Mouse (Mus musculus): ENCODE results near the gene Xpr1.
"Not testable (repeated sequence)": the region's sequence is repeated elsewhere in the genome, so short reads cannot be mapped to it uniquely, and the experiment has no call there.

Gene Xpr1

DNA sequence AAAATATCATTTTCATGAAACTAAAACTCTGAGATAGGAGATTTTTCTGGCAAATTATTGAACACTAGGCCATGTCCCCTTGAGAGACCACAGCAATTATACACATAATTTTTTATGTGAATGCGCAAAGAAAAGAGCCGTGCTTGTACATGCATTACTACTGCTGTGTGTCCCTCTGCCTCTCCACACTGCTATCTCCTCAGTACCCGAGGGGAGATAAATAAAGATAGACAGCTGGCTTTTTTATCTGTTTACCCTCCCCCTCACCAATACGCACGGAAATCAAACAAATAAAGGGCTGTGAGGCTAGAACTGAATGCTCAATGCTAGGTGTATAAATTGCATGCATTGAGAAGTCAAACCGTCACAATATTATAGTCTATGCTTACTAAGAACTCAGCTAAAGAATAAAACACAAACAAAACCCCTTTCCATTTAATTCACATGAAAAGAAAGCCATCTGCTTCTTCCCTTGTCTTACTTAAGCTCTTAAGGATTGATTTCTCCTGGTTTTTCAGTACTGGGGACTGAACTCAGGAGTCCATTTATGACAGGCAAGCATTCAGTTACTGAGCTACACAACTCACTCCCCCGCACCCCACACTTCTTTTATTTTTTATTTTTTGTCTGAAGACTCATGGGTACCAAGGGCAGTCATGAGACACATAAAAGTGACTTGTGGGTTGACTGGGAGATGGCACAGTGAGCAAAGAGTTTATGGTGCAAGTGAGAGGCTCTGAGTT is 97.0 kb downstream of the Xpr1 start:
- no peak for DNase-seq

DNA sequence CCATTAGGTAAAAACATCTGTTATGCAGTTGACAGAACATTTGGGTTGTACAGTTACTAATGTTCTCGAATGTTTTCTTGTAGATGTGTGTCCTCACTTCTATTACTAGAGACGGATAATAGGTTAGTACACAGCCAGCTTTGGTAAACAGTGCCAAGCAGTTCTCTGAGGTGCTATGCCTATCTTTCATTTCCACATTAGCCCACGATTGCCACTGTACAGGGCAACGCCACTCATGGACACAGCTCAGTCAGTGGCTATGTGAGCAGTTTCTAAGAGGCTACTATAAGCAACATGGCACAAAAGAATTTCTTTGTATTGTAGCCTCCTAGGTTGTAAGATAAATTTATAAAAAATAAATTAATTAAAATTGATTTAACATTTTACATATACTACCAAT is 97.7 kb downstream of the Xpr1 start:
- DNase-seq: no peak

DNA sequence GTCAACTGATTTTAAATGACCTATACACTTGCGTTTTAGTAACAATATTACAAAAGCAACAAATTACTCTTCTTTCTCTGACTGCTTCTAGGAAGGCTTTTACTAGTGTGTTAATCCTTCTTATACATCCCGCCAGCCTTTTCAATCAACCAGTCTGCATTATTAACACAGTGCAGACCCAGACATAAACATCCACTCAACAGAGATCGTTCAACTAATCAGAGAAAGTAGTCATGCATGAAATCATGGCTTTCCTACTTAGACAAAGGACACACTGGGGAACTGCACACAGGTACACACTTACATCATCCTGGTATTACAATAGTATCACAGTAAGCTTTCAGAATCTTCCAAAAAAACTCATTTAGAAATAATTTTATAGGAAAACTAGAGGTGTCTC is 105.5 kb downstream of the Xpr1 start:
- no peak for DNase-seq

DNA sequence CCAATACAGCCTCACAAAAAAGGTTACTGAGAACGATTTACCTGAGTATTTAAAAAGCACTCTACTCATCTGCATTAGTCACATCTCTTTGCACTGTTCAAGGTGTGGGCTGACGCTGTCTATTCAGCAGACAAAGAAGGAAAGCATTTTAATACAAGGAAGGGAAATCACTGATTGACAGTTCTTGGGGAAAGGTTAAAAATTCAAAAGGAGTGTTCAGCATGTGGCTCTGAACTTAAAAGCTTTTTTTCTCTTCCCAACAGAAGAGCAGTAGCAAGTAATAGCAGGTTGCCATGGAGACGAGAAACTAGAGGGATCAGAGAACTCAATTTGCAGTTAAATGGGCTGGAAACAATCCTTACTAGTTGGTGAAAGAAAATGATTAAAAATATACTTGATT is 110.3 kb downstream of the Xpr1 start:
- no peak for DNase-seq

DNA sequence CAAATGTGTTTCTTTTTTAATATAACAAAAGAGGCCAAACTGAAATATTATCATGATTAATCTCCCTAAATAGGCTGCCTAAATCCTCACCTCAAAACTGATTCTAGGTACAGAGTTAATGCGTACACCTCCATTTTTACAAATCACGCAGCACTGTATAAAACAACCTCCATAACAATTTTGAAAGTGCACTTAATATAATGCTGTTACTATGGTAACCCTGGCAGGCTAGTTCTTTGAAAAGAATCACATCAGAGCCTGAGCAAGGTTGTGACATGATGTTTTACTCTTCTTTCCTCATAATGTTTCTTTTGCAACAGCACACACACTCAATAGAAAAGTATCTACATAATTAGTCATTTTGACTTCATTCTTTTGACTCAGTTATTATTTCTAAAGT is 113.8 kb downstream of the Xpr1 start:
- no peak for DNase-seq

DNA sequence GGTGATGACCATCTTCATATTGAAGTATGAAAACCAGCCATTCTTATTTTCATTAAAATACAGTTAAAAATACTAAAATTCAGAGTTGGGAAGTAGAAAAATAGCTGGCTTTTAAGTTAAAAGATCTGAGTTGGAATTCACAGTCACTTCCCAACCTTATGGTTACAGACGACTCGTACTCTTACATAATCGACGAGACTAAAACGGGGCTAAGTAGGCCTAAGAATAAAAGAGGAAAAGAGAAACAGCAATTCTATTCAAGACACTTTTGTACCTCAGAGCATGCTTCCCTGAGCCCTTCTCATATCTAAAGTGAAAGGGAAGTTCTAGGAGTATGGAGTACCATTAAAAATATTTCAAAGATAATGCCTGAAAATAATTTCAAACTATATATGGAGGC is 119.6 kb downstream of the Xpr1 start:
- no peak for DNase-seq

DNA sequence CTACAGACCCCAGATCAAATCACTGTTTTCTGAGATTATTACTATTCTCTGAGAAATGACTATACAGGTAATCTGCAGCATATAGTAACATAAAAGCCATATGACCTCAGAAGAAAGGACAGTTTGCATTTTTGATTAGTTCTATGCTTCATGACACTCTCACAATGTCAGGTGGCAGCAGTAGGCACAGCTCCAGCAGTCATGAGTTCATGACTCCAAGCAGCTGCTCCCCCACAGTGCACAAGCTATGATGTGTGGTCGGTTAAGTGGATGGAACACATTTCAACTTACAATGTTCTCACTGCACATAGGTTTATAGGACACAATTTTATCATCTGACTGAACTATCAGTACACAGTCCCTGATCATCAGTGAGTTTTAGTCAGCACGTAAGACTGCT is 120.0 kb downstream of the Xpr1 start:
- DNase-seq: peak in 1 of 2 experiments; percentile 18

DNA sequence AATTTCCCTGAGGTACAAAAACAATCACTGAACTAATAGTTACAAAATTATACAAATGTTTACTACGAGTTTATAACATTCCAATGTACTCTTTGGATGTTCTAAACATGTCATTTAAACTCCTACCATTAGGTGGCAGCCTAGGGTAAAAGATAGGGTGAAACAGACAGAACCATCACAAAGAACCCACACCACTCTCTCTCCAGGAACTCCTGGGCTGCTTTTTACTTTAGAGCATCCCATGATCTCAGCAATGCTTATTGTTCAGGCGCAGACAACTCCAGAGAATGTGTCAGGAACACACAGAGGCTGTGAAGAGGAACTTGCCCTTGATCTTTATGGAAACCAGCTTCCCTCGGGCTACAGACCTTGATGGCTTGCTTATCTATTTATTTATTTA is 123.8 kb downstream of the Xpr1 start:
- DNase-seq: peak; percentile 33 to 48

DNA sequence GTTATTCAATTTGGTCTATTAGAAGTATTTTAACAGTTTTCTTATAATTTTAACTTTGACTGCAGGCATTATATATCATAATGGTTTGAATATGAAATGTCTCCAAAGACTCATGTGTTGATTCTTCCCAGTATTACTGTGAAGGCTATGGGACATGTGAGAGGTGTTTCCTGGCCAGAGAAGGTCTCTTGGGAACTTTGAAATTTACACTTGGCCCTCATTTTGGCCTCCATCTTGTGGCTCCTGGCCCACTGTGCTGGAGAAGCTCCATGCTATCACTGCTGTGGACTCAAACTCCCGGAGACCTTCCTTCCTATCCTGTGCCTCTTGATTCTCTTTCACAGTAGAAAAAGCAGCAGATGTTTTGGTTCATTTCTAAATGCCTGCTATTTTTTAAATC is 127.8 kb downstream of the Xpr1 start:
- DNase-seq: no peak

DNA sequence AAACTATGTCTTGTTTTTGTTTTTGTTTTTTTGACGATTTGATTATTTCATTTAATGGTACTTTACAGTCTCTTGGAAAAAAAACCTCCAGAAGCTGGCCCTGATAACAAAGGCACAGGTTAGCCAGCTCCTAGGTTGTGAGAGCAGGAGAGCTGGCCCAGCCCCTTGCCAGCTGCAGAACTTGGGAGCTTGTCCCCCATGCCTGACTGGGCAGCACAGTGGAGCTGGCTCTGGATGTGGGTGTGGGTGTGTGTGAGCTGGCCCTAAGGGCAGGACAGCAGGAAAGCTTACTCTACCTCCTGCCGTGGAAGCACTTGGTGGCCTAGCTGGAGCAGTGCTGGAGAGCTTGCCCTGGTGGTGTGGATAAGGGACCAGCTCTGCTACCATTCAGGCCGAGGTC is 129.2 kb downstream of the Xpr1 start:
- DNase-seq: no peak

DNA sequence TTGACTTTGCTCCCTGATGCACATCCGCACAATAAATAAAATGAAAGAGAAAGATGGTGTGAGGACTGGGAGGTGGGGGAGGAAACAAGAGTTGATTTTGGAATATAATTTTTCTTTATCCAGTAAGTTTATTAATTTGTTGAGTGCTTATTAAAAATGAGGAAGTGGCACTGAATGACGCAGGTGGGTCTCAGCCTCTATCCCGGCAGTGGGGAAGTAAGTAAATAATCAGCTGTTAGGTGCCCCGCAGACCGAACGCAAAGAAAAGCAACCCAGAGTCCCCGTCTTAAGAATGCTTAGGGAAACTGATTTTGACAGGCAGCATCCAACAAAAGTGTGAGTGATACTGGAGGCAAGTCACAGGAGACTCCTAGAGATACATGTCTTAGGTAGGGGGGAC is 133.4 kb downstream of the Xpr1 start:
- DNase-seq: no peak

DNA sequence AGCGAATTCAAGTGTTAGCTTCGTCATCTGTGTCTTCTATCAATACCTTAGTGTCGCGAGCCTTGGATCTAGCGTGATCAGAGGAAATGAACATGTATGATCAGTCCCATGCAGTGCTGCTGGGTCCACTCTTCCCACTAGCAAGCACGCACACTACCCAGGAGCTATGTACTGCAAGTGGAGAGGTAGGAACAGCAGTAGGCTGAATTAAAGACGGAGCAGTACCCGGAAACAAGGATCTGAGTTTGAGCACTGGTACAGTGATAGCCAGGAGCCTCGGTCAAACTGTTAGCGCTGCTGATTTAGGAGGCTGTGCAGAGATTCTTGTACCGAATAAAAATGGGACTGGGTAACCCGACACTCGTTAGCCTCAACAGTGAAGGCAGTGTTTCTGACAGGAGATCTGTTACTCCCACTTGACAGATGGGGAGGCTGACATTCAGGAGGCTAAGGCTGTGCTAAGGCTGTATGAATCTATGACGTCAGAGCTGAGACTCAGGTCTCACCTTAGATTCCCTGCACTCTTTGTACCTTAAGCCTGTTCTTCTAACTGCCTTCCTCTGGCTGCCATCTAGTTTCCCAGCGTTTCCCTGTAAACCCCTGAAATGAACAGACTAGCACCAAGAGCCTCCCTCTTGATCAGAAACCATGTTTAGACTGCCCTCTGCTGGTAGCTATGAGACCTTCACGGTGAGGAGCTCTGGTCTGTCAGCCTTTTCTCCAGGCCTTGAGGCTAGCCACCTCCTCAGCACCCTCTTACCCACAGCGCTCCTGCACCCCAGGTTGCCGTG is 136.0 kb downstream of the Xpr1 start:
- DNase-seq: peak; percentile 68 to 80

DNA sequence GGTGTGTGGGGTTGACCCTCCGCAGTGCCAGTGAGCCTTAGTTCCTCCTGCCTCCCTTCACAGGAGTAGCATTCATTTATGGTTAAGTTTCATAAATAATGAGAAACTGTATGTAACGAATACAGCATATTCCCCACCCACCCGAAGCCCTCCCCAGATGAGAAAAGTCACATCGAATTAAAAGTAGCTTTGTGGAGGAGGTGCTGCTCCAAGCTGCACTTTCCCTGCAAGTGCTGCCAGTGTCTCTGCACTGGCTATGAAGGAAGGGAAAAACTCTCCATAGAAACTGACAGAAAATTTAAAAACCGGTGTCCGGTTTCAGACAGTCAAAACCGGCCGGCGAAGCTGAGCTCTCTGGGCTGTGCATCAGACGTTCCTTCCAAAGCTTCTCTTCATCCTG is 136.9 kb downstream of the Xpr1 start:
- DNase-seq: no peak

DNA sequence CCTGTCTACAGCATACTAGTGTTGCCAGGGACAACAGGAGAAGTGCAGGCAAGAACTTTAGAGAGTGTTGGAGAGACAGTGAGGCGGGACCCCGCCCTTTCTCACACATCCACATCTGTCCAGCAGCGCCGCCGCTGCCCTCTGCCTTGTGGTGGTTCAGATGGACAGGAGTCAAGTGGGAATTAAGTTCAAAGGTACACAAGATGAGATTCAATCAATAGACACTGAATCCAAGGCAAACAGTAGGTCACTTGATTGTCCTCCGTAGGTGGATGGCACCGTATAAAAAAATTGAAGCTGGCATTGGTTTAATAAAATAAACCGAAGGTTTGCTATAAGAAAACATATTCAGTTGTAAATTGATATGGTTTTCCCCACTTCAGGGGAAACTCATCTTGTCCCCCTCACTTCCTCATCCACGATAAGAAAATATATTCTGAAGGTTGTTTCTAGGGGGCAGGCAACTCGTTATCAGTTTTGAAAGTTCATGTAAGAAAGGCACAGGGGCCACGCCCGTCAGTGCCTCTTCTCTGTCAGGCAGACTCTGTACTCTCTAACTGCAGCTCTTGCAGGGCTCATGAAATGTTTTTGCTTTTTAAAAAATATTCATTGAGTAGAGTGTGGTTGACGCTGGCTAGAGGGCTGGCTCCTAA is 140.7 kb downstream of the Xpr1 start:
- no peak for DNase-seq

DNA sequence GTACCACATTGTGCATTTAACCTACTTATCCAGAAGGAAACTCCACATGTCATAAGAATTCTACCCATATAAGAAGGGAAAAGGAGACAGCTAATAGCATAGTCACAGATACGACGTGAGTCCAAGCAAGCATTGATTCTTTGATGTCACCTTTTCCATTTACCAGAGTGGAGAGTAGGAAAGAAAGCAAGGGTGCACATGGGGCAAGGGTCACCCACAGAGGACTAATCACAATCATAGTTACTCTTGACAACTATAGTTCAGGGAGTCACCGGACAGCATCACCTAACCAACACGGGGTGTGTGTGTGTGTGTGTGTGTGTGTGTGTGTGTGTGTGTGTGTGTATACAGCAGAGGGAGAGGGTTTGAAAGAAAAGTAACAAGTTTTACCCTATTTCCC is 141.4 kb downstream of the Xpr1 start:
- no peak for DNase-seq

DNA sequence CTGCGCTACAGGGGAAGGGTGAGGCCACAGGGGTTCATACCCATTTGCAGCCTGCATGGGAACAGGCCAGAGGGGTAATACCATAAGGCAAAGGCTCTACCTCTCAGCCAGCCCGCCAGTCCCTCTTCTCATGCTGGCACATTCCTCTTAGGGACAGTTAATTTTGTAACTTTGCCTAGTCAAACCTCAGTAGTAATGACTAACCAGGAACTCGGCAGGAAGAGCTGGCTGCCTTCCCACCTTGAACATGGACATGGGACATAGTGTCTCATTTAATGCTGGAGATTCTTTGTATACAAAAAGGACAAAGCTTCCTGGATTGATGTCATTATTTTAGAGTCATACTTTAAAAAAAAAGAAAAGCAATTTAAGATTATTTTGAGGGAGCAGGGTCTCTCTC is 142.2 kb downstream of the Xpr1 start:
- DNase-seq: peak; percentile 41 to 68

DNA sequence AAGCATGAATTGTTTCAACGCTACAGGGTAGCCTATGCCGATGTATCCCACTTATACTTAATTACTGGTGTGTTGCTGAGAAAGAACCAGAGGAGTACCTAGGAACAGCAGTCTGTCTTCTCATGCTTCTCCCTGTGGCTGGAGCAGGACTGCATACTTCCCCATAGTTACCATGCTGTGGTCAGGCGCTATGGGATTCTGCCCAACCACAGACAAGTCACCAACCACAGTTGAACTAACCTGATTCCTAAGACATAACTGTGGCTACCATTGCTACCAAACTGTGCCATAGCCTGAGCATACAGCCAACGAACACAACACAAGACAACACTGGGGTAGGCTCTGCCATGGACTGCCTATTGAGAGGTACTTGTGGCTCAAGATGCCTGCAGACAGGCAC is 144.3 kb downstream of the Xpr1 start:
- DNase-seq: no peak

DNA sequence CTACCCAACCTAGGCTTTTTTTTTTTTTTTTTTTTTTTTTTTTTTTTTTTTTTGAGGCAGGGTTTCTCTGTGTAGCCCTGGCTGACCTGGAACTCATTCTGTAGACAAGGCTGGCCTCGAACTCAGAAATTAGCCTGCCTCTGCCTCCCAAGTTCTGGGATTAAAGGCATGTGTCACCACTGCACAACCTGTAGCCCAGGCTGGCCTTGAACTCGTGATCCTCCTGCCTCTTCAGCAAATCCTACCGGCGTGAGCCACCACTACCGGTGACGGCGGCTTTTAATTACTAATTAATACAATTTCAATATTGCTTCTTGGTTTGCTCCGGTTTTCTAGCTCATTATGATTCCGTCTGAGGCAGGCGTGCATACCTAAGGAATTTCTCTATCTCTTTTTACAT is 154.7 kb downstream of the Xpr1 start:
- not testable (repeated sequence) for DNase-seq

DNA sequence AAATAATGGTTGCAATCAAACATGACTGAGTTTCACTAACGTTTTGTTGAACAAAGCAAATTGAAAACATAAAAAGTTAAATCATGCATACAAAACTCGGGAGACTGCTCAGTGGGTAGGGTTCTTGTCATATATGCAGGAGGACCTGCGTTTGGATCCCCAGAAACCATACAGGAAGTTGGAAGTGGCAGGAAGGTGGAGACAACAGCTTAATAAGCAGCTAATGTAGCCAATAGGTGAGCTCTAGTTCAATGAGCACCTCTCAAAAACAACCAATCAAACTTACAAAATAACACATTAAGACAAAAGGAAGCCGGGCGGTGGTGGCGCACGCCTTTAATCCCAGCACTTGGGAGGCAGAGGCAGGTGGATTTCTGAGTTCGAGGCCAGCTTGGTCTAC is 162.9 kb downstream of the Xpr1 start:
- DNase-seq: no peak

DNA sequence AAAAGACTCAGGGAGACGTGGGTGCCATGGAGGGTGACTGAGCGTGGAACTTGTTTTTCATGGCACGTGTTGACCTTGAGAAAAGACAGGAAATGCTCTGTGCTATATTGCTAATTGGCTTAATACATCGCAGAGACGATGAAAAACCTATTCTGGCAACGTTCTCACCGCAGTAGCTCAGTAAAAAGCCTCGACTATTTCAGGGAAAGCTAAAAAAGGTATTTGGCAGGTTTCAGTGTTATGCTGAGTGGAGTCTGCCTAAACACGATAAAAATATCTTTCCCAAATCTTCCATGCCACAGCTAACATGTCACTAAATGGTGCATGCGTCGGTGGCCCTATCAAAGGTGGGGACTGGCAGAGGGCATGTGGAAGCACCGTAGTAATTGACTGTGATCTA is 164.1 kb downstream of the Xpr1 start:
- DNase-seq: no peak

DNA sequence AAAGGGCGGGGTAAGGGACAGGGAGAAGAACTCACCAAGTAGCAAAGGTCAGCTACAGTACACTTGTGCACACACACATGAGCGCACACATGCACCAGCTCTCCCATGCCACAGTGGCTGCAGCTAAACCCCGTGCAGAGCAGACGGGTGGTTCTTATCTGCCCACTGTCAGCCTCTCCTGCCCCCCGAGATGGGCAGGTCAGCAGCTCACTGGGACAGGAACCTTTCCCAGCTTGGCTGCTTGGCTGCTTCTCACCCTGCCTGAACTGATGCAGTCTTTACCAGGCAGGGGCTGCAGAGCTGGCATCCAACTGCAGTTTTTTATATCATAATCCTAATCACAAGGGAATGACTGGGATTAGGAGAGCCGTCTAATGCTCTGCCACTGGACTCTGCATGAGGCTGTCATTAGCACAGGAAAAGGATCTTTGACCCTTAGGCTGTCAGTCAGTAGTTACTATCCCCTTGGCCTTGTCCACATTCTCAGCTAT is 164.5 kb downstream of the Xpr1 start:
- no peak for DNase-seq

DNA sequence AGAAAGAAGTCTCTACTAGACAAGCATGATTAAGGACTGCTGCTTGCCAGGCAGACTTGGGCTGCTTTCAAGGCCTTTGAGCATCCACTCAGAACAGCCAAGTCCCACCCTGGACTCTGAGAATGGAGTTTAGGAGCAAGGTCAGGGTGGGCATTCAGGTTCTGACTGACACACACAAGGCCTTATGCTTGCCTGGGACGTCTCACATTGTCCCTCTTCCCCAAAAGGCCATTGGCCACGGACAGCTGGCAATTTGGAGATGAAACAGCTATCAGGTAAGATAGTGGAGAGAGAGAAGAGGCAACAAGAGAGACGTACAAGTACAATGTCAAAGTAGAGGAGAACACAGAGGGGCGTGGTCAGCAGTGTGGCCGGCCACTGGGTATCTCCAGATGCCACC is 165.6 kb downstream of the Xpr1 start:
- DNase-seq: no peak

DNA sequence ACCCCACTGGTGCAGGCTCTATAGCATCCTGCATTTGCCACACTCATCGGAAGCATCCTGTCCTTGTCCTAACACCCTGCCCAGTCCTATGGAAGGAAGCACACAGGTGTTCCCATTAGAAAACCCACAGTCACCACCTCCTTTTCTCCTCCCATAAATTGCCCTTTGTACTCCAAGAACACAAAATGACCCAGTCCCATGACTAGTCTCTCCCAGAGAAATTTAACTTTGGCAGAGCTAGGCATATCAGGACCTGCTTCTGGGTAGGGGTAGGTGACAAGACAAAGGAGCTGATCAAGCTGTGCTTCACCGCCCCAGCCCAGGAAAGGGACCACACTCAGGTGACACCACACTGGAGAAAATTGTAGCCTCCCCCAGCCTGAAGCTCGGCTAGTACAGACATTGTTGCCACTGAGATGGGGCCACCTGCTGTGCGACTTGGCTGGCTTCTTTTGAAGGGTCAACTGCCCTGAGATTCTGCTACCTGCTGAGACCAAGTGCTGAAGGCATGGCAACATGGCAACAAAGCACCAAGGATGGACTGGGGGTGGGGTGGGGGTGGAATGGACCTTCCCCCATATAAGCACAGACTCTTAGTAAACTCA is 166.6 kb downstream of the Xpr1 start:
- DNase-seq: no peak
